Mouse (Mus musculus) megakaryocyte, embryonic 14.5 days (primary cell): ENCODE data around the gene Nemf.

Experiments
- FLI1 ChIP-seq: IDR thresholded peaks from 2 replicates; pipeline ENCODE4 v1.6.1; 2012; ENCODE audit warnings: low read length, inconsistent platforms, mixed read lengths
- GATA1 ChIP-seq: IDR thresholded peaks from 3 replicates; pipeline ENCODE4 v1.6.1; 2012; ENCODE audit warnings: mixed read lengths, low read length, inconsistent platforms, borderline replicate concordance

DNA sequence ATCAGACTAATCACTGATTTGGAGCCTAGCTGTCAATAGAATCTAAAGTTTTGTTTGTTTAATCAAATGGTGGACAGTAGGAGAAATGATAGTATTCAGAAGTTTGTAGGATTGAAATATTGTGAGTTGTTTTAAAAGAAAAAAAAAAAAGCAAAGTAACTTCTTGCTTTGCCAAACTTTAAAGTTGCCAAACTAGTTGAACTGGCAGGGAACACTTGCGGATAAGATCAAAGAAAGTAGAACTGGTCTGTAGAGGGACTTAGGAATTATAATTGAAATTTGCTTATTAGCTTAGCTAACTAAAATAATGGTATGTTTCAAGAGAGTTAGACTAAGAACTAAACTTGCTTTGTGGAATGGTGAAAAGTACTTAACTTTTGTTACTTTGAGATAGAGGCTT is 20.2 kb upstream of the Nemf start:
- TF ChIP-seq GATA1 (no peak), FLI1 (no peak)
